ENCODE assay signal across 15 mouse cellular contexts in the genomic region with DNA sequence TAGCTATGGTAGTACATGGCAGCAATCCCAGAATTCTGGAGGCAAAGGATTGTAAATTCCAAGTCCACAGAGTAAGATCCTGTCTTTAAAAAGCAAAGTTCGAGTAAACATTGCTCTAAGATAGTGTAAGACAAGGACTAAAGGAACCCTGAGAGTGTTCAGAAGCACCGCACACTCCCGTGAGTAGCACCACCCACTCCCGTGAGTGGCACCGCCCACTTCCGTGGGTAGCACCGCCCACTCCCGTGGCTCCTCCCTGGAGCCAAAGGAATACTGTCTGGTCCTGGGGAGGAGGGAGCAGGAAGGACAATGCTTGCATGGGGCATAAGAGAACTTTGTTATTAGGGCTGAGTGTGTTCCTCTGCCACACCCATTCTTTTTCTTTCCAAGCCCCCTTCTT. TPM values are rescaled to one million over a fixed set of nuclear protein-coding genes. Genes with fewer than 3 reads are reported as not detected.
"Had no signal": no experiment of that assay in that cellular context is flagged by ENCODE, and none has a peak within 500 bp of the region (broad histone marks: within the 10 kb centered on the region; RNA-seq: fewer than 3 reads in every experiment).

No protein-coding gene starts in this region.

- DNase-seq: lung, adult 18-20 months; lung, embryonic 14.5 days; lung, postnatal 10 days; lung, postnatal 4 days; midbrain, embryonic 14.5 days; retina, postnatal 1 day; right cerebral cortex, adult 18-20 months; right cerebral cortex, postnatal 25 days; right cerebral cortex, postnatal 4 days; spleen, adult 18-20 months; thymus, adult 18-20 months; thymus, postnatal 14 days; thymus, postnatal 36 days had no signal

RNA-seq across cellular contexts. Expression of a gene that starts 48.4 kb away (rescaled TPM):
- total RNA-seq: megakaryocyte, adult 5-6 weeks; megakaryocyte-erythroid progenitor cell, adult 5-6 weeks had no signal
